Mouse (Mus musculus) activated CD4-positive, CD25-positive, alpha-beta regulatory T cell, adult 9 weeks (primary cell): ENCODE results near the gene Tmem167. TPM values are rescaled to one million over a fixed set of nuclear protein-coding genes. Genes with fewer than 3 reads are reported as not detected.

Source experiments
- polyA plus RNA-seq: library from polyadenylated mRNA; unstranded; fragments of 100-300 nt; shearing (Covaris generic); gene quantifications from one replicate; pipeline ENCODE4 v1.2.1, GENCODE M21; 2017

Tmem167 gene
- 45.7 TPM for polyA plus RNA-seq

DNA sequence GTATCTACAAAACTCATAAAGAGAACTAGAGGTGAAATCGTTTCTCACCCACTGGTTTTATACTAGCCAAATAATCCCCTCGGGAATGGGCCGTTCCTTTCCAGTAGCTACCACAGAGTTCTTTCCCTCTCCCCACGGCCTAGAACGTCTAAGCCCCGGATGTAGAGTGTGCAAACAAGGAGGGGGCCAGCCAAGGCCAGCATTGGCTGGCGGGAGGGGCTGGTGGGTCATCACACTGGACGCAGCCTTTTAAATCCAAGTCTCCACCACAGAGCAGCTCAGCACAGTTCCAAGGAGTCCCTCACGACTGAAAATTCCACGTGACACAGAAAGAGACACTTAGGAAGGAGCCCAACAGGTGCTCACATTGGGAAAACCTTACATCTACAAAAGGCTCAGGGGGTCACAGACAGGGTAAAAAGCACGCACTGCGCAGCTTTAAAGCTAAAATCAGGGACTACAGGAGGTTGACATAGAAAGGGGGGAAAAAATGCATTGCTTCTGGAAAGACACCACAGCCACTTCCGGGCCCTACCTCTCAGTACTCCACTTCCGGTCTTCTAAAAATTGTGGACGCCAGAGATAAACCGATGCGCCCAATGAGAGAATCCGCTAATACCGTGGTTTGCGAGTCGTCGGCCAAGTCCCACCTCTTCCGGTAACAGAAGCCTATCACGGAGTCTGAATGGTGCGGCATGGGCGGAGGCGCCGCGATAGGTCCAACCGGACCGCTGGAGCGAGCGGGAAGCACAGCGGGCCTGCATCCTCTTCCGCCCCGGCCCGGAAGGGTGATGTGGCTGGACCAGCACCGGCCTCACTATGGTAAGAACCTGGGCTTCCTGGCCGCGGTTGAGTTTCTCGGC, at the start of gene Tmem167, which contains the start of gene Xrcc4:
Tmem167 (plus strand) TSS at position 162 of the 863 bp plus-strand sequence.
Xrcc4 (minus strand) TSS at position 647 of the 863 bp plus-strand sequence.

Other genes with a start within 250 kb of the Tmem167 start
- gene Xrcc4, start 485 bp downstream of the Tmem167 start, polyA plus RNA-seq = 23.2 TPM